ENCODE assay signal across 19 mouse cellular contexts in the genomic region with DNA sequence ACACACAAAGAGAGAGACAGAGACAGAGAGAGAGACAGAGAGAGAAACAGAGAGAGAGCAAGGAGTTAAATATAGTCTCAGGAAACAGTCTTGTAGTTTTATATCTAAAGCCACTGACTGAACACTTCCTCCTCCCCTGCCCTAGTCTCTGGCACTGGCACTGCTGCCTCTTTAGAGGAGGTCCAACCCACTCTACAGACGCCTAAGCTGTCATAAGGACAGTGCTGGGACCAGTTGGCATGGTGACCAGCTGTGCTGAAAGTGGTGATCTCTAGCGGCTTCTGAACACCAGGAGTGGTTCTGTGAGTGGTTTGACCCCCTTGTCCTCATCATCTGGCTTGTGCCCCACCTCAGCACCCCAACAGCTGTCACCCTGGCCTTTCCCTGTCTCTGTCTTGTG. TPM values are rescaled to one million over a fixed set of nuclear protein-coding genes. Genes with fewer than 3 reads are reported as not detected.
DNase-seq lines count a peak whose midpoint lies in the region; ATAC-seq lines count a peak whose summit lies in the region.
"Had no signal": no experiment of that assay in that cellular context is flagged by ENCODE, and none has a peak within 500 bp of the region (broad histone marks: within the 10 kb centered on the region; RNA-seq: fewer than 3 reads in every experiment).

No protein-coding gene starts in this region.

- DNase-seq in thymus, postnatal 14 days, result peak; percentile 45
- DNase-seq in thymus, postnatal 10 days (ENCODE audit: low spot score in 2 of 2), result no peak
- DNase-seq in naive thymus-derived CD4-positive, alpha-beta T cell, adult 2 months (ENCODE audit: low read depth), result peak; percentile 61
- DNase-seq in forebrain, embryonic 11.5 days (ENCODE audit: low spot score), result no peak
- no peak for DNase-seq in urinary bladder, postnatal 14 days (ENCODE audit: low spot score)
- DNase-seq: adrenal gland, adult 2 months; cerebellum, adult 11 months; cerebellum, postnatal 14 days; gastrocnemius, postnatal 25 days; heart, postnatal 36 days; liver, embryonic 13.5 days; right cerebral cortex, postnatal 25 days had no signal

- H3K27ac ChIP-seq in forebrain, embryonic 11.5 days (ENCODE audit: low read depth, low read length), result no peak overlapping the region
- no peak overlapping the region for H3K27ac ChIP-seq in kidney, embryonic 15.5 days
- H3K27ac ChIP-seq: forebrain, embryonic 12.5 days; heart, embryonic 13.5 days; kidney, postnatal 0 days; layer of hippocampus, adult 2 months; liver, embryonic 13.5 days; neural tube, embryonic 13.5 days had no signal

- no peak overlapping the region for H3K4me2 ChIP-seq in forebrain, embryonic 11.5 days (ENCODE audit: low read depth, low read length, severe bottlenecking)
- H3K4me2 ChIP-seq in kidney, embryonic 15.5 days, result no peak overlapping the region
- H3K4me2 ChIP-seq: forebrain, embryonic 12.5 days; heart, embryonic 13.5 days; liver, embryonic 13.5 days; neural tube, embryonic 13.5 days had no signal

- no peaks in the 10 kb centered on the region for H3K27me3 ChIP-seq in forebrain, embryonic 11.5 days (ENCODE audit: control insufficient read depth, insufficient read depth, low read length)
- H3K27me3 ChIP-seq in kidney, embryonic 15.5 days, result no peaks in the 10 kb centered on the region
- H3K27me3 ChIP-seq: forebrain, embryonic 12.5 days; liver, embryonic 13.5 days; neural tube, embryonic 13.5 days had no signal

- H3K9ac ChIP-seq in forebrain, embryonic 11.5 days (ENCODE audit: low read length), result no peak overlapping the region
- no peak overlapping the region for H3K9ac ChIP-seq in kidney, embryonic 15.5 days
- H3K9ac ChIP-seq: forebrain, embryonic 12.5 days; heart, embryonic 13.5 days; liver, embryonic 13.5 days; neural tube, embryonic 13.5 days had no signal

- 58% methylated on average over 2 of the region's 2 CpGs for WGBS in forebrain, embryonic 11.5 days
- WGBS in kidney, embryonic 15.5 days, result 39% methylated on average over 2 of the region's 2 CpGs

- peak; percentile 87 for ATAC-seq in hematopoietic stem cell, adult 5-6 weeks (replicated peaks in 1 of 2; ENCODE audit: insufficient read depth in 1 of 2, low FRiP score in 2 of 2, low TSS enrichment in 1 of 2, low read depth in 1 of 2, poor library complexity in 2 of 2, severe bottlenecking in 2 of 2)
- no peak for ATAC-seq in forebrain, embryonic 11.5 days (replicated peaks; ENCODE audit: low FRiP score)
- no peak for ATAC-seq in kidney, embryonic 15.5 days (replicated peaks; ENCODE audit: low FRiP score)

- no peaks in the 10 kb centered on the region for H3K4me1 ChIP-seq in forebrain, embryonic 11.5 days (replicated peaks; ENCODE audit: control insufficient read depth, insufficient read depth, low read length)
- H3K4me1 ChIP-seq in kidney, embryonic 15.5 days, result no peaks in the 10 kb centered on the region
- H3K4me1 ChIP-seq: forebrain, embryonic 12.5 days; neural tube, embryonic 13.5 days had no signal

- no peaks in the 10 kb centered on the region for H3K9me3 ChIP-seq in forebrain, embryonic 11.5 days (ENCODE audit: control insufficient read depth, low read length)
- no peaks in the 10 kb centered on the region for H3K9me3 ChIP-seq in kidney, embryonic 15.5 days (replicated peaks)
- H3K9me3 ChIP-seq: forebrain, embryonic 12.5 days; heart, embryonic 13.5 days; liver, embryonic 13.5 days; neural tube, embryonic 13.5 days had no signal

- H3K36me3 ChIP-seq in forebrain, embryonic 11.5 days (ENCODE audit: control insufficient read depth, insufficient read depth, low read length), result no peaks in the 10 kb centered on the region
- H3K36me3 ChIP-seq in kidney, embryonic 15.5 days, result no peaks in the 10 kb centered on the region
- H3K36me3 ChIP-seq: forebrain, embryonic 12.5 days; heart, embryonic 13.5 days; liver, embryonic 13.5 days; neural tube, embryonic 13.5 days had no signal

- no peak overlapping the region for H3K4me3 ChIP-seq in forebrain, embryonic 11.5 days (ENCODE audit: low read depth, low read length)
- H3K4me3 ChIP-seq in kidney, embryonic 15.5 days (replicated peaks), result no peak overlapping the region
- H3K4me3 ChIP-seq: forebrain, embryonic 12.5 days; heart, embryonic 13.5 days; layer of hippocampus, adult 2 months; liver, embryonic 13.5 days; neural tube, embryonic 13.5 days had no signal

RNA-seq across cellular contexts. Expression of gene Cnnm4, which starts 9.6 kb away (rescaled TPM):
- 8.7 and 9.6 TPM in 2 replicates for total RNA-seq in hematopoietic stem cell, adult 5-6 weeks (2017)
- 14.6 and 15.0 TPM in 2 replicates for polyA plus RNA-seq in forebrain, embryonic 11.5 days (2014; fragmentation: Nextera tagmentation; extraction: Ambion mirVana)
- 12.3 and 12.4 TPM in 2 replicates for polyA plus RNA-seq in kidney, embryonic 15.5 days (2015; fragmentation: Nextera tagmentation; extraction: Ambion mirVana)

RNA-seq across cellular contexts. Expression of gene Lman2l, which starts 16.8 kb away (rescaled TPM):
- total RNA-seq in hematopoietic stem cell, adult 5-6 weeks (2017), result 5.6 and 7.1 TPM in 2 replicates
- 37.4 and 40.9 TPM in 2 replicates for polyA plus RNA-seq in forebrain, embryonic 11.5 days (2014; fragmentation: Nextera tagmentation; extraction: Ambion mirVana)
- polyA plus RNA-seq in kidney, embryonic 15.5 days (2015; fragmentation: Nextera tagmentation; extraction: Ambion mirVana), result 55.7 and 57.7 TPM in 2 replicates

RNA-seq across cellular contexts. Expression of gene Cnnm3, which starts 49.8 kb away (rescaled TPM):
- total RNA-seq in hematopoietic stem cell, adult 5-6 weeks (2017), result 9.4 and 14.3 TPM in 2 replicates
- 6.8 and 7.4 TPM in 2 replicates for polyA plus RNA-seq in forebrain, embryonic 11.5 days (2014; fragmentation: Nextera tagmentation; extraction: Ambion mirVana)
- 3.7 and 4.0 TPM in 2 replicates for polyA plus RNA-seq in kidney, embryonic 15.5 days (2015; fragmentation: Nextera tagmentation; extraction: Ambion mirVana)

Comparison
In these comparisons a context has a peak if more than half of its experiments do, and no peak if none do; other contexts are left out.
1. DNase-seq: peak in thymus, postnatal 14 days (single experiment) and naive thymus-derived CD4-positive, alpha-beta T cell, adult 2 months (single experiment); none in thymus, postnatal 10 days (0 of 2), forebrain, embryonic 11.5 days (single experiment) and urinary bladder, postnatal 14 days (single experiment).
2. ATAC-seq: peak in hematopoietic stem cell, adult 5-6 weeks (2 of 2); none in forebrain, embryonic 11.5 days (single experiment) and kidney, embryonic 15.5 days (single experiment).